Mouse (Mus musculus): ENCODE measurements around the gene Epha6.

Gene Epha6

DNA sequence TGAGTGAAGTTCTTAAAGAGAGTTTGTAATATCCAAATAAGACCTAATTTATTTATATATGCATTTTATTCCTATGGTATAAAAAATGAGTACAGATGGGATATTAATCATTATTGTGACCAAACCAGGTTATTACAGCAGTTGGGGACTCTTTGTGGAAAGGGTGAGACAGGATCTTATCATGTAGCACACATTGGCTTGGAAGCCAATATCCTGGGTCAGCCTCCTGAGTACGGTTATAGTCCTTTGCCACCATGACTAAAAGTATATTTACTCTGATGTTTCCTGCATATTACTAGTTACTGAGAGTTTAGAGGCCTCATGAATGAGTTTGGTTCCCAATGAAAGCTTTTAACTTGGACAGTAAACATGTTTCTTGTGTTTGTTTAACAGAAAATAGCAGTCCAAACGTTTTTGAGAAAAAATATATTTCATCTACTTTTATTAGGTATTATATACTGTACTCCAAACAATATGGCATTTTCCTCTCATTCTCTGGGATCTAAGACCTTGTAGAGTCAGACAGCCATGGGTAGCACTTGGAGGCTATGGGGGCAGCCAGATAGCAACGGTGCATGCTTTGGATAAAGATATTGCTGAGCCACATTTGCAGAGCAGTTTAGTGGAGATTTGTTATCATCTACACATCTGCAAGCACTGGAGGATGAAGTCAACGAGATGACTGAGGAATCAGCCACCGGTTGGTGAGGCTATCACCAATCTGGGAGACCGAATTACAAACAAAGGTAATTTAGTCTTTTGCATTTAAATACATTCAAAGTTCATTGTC is 340.4 kb downstream of the Epha6 start:
- DNase-seq: no peak

DNA sequence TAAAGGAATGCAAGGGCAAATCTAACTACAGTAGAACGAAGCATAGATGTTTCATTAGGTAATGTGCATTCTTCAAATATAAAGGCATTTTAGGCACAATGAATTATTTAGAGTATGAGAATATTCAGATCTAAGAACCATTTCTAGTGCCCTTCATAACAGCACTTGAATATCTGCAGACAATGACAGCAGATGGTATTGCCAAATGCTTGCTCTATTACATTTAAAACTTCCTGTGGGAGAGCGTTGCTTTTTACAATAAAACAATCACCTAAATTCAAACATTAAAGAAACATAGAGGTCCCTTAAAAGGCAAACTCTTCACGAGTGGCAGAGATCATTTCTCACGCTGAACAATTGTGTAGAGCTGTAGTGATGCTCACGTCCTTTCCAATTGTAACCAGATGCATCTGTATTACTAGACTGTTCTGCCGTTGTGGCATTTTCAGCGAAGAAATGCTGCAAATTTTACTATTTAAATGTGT is 347.1 kb downstream of the Epha6 start:
- no peak for DNase-seq

DNA sequence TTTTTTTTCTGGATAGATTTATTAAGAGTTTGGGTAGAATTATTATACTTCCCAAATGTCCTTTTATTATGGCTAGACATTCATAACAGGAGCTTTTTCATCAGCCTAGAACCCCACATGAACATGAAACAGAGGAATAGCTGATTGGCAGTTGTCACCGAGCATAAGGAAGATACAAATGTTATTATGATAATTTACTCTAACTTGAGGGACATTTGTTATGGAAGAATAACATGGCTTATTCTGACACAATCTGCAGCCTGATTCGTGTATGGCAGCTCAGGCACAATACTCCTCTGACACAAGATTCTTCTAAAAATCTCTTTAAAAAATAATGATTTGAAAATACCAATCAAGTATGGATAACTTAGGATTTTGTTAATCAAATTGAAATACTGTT is 347.7 kb downstream of the Epha6 start:
- DNase-seq: no peak

DNA sequence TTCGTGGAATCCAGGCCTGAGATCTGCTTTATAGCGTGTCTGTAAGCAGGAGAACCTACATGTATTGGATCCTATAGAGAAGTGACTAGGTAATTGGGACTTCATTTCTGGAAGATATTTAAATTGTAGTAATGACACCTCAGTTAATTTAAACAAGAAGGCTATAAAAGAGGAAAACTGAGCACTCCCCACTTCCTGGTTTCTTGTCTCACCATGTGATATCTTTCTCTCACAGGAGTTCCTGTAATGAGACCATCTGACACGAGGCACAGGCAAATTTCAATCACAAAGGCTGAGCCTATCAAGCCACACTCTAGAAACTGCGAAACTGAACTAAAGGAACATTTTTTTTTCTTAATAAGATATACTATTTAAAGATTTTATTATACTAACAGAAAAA is 348.3 kb downstream of the Epha6 start:
- DNase-seq: no peak

DNA sequence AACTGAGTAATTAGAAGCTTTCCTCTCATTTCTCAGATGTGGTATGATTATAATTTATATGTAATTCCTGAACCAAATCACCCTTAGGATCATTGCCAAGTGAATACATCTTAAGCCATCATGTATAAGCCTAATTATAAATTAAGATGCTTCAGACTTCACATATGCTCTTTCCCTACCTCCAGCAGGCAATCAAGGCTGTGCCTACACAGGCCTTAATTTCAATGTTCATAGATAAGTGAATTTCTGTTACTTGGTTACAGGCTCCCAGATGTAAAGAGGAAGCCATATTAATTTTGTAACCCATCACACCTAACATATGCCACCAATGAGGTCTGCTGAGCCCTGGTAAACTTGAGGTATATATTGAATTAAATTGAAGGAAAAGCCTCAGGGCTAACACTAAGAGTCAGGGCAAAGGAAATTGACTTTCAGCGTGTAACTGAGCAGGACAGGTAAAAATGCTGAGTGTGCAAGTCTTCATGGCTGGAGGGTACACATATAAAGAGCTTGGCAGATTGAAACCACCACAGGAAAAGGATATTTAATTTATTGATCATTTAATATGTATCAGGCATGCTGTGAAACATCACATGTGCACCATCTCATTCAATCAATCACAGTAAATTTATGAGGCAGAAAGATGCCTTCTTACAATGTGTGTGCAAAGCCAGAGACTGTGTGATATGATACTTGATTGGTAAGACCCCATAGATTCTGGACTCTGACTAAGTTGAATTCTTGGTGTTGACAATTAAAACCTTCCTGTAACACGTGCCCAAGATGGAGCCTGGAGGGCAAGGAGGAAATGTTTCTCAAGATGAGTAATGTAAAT is 365.8 kb downstream of the Epha6 start:
- no peak for DNase-seq

DNA sequence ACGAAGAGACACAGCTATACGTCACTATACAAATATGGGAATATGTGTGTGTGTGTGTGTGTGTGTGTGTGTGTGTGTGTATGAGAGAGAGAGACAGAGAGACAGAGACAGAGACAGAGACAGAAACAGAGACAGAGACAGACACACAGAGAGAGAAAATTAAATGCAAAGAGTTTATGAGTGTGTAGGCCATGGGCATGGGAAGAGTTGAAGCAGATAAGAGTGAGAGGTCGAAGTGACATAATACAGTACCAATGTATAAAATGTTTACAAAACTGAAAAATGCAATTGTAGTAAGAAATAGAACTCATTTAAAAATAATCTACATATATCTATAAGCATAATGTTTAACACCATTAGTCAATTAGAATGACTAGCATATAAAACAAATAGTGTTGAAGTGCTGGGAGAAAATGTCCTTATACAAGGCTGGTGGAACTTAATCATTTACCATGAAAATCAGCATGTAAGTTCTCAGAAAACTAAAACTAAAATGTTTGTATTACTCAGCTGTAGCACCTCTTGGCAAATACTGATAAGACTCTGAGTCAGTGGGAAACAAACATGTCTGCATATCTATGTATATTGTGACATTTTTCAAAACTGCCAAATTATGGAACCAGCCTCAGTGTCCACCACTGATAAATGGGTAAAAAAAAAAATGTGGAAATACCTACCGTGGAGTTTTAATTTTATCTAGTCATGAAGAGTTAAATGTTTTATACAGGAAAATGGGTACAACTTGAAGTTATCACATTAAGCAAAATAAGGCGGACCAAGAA is 371.2 kb downstream of the Epha6 start:
- DNase-seq: no peak

DNA sequence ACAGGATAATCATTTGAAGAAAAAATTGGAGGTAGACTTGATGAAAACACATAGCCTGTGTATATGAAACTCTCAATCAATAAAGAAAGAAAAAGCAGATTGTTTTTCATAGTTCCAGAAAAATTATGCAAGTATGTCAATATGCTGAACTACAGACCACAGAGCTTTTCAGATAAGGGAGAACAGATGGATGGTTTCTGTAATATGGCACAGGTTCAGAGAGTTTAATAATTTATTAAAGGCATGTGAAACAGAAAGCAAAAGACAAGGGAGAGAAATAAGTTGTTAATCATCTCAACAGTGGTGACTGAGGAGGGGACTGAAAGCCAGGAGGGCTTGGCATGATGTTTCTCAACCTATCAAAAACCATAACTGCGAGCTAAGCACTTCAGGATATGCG is 372.3 kb downstream of the Epha6 start:
- DNase-seq: no peak

DNA sequence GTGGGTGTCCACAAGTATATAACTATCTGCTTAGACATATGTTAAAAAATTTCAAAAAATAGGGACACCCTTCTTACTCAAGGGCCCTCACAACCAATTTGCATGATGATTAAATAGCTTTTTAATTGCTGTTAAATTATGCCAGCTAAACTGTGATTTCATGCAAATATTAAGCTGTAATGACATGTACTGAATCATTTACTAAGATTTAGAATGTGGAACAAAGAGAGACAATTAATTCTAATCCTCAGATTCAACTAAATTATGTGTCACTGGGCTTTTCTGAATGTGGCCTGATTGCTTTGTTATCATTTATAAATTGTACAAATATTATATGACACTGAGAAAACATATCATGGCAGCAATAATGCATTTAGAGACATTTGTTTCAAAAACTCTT is 396.2 kb downstream of the Epha6 start:
- no peak for DNase-seq

DNA sequence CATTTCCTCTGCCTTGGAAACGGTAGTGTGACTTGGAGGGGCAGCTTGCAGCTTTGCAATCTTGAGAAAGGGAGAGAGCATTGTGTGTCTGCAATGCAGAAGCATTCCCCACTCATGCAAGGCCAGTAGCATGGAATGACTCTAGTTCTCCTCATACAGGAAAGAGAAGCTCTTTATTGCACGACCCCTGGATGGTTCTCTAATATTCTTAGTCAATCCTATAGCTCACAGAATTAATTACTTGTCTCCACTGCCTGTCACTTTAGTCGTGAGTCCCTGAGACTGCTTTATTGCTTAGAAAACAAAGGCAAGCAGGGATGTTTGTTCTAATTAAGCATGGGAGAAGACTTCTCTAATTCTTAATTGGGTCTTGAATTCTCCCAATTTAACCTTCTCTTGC is 429.8 kb downstream of the Epha6 start:
- no peak for DNase-seq

DNA sequence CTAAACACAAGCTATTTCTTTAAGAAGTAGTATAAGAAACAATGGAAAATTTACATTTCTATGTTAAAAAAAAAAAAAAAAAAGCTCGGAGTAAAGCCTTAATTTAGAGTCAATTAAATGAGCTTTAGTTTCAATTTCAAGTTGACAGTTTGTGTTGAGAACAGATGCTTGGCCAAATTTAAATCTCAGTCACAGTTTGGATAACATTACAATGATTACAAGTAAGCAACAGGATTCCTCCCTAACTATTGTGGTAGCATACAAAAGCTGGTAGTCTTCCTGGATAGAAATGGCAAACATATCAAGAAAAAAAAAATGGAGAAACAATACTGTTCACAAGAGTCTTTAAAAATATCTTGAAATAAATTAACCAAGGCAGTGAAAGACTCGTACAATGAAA is 452.9 kb downstream of the Epha6 start:
- DNase-seq: no peak

DNA sequence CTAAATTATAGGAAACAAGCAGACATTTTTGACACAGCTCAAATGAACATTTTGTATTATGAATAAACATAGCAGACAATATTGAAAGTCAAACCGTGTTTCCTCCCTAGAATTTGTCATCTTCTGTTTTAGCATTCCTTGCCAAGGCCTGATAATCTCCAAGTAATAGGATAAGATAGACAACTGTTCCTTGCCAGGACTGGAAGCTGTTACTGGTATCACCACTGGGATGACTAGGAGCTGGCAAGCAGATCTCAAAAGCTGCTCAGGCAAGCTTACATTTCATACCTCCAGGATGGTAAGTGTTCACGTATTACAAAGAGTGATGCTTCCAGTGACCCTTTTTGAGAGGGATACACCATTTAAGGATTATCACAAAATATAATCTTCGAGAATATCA is 461.0 kb downstream of the Epha6 start:
- no peak for DNase-seq

DNA sequence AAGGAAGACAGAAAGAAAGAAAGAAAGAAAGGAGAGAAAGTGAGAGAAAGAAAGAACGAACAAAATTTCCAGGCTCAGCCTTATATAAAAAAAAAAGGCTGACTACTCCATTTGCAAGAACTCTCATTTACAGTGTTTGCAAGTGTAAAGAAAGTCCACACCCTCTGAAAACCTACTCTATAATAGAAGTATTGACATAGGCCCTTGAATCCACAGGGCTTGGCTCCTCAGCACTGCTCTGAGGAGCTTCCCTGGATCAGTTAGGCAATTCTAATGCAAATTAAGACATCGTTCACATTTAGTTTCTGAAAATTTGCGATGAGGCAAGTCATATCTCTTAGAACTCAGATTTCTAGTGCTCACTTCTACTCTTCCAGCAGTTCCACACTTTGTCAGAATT is 483.9 kb downstream of the Epha6 start:
- no peak for DNase-seq

DNA sequence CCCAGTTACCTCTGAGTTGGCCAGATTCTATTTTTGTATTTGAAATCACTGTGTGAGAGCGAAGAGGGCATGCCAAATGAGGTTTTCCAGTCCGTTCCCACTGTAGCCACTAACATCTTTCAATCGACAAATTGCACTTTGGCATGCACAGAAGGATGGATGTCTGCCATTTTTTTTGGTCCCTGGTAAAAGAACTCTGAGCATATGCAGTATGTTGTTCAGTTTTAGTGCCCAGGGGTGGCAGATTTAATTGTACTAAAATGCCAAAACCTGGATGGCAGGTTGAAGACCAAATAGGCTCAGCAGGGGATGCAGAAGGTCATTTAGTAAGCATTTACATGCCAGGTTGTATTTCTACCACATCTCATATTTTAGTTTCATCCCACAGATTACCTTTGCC is 503.1 kb downstream of the Epha6 start:
- no peak for DNase-seq

DNA sequence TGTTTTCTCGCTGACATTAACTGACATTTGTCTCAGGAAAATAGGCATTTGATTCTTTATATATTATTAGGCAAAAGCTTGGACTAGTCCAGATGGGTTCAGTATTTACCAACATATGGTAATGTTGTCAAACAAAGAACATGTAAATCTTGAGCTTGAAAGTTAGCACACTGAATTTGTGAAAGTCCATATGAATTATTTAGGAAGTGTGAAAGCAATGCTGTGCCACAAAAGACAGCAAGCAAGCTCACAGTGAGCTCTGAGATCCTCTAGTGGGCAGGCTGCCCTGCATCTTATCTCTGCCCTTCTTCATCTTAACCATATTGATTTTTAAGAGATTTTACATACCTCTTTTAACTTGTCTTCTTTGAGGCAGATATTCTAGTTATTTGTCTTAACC is 510.0 kb downstream of the Epha6 start:
- DNase-seq: no peak

DNA sequence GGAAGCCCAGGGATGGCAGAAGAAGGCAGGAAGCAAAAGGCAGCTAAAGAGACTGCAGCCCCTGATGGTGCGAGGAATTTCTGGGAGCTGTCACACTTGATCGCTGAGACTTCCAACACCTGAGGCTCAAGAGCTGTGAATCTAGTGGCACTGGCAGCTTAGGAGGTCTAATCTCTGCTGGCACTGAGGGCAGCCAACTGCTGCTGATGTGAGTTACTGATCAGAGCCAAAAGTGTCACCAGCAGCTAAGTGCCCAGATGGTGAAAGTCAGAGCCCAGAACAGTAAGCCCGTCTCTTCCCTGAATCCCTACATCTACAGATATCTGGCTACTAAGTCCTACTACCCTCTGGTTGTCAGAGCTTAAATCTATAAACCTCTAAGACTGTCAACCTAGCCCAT is 518.4 kb downstream of the Epha6 start:
- DNase-seq: no peak

DNA sequence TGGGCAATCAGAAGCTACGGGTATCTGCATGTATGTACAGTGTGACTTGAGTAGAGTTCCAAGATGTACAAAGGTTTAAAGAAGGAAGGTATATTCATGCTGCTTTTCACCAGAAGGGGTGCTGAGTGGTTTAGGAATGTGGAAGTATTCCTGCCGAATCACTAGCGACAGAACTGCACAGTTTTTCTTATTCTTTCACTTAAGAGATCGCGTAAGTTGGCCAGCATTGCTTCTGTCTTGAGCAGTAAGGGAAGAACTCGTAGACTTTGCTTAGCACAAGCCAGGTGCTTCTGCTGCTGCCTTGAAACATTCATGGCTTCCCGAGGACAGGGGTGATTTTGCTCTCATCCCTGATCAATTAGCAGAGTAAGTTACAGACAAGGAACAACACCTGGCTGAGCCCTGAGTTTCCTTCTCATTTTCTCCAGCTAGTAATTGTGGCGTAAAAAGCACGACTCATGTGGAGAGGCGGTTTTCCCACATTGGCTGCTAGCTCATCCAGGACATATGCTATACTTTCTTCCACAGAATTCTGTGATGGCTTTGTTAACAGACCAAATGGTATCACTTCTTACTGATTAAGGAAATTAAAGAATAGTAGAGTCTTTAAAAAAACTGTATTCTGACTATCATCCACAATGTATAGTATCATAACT is 534.7 kb downstream of the Epha6 start:
- DNase-seq: no peak

DNA sequence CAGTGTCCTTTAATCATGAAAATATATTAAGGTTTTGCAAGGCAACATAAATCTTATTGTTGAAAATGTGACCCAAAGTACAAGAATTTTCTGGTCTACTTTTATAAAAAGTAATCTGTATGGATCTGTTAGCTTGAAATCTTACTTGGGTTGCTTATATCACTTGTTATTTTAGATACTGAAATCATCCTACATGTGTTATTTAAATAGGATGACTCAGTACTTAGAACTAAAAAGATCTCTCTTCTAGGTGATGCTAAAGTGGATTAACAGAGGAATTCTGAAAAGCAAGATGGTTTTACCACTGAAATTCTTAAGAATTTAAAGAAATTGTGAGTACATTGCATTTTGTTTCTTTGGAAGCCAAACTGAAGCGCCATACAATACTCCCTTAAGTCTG is 561.5 kb downstream of the Epha6 start:
- no peak for DNase-seq

DNA sequence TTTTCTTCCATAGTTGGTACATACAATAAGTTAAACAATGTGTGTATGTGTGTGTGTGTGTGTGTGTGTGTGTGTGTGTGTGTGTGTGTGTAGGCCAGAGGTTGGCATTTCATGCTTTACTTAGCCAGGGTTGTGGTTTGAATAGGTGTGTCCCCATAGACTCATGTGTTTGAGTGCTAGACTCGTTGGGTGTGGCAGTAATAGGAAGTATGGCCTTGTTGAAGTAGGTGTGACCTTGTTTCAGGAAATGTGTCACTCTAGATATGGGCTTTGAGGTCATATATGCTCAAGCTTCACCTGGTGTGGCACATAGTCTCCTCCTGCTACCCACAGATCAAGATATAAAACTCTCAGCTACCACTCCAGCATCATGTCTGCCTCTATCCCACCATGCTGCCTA is 577.0 kb downstream of the Epha6 start:
- no peak for DNase-seq

DNA sequence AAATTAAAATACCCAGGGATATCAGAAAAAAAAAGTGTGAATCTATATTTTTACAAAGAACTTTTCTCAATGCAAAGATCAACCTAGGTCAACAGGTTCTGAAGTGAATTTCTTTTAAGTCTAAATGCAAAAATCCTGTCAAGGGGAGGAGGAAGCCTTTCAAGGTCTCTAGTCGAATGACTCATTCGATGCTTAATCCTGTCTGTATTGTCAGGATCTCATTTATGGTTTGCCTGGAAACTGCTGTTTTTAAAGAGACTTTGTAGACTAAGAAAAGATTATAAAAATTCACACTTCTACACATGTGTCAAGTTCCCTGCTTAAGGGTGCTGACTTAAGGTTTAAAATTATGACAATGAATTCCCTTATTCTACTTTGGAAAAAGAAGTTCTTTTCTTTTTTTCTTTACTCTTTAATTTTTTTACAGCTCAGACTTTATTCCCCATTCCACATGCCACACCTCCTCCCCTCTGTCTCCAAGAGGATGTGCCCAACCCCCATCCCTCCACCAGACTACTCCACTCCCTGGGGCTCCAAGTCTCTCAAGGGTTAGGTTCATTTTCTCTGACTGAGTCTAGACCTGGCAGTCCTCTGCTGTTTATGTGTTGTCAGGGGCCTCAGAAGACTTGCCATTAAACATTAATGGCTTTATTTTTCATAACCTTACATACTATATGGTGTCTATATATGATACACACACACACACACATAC is 598.3 kb downstream of the Epha6 start:
- no peak for DNase-seq

DNA sequence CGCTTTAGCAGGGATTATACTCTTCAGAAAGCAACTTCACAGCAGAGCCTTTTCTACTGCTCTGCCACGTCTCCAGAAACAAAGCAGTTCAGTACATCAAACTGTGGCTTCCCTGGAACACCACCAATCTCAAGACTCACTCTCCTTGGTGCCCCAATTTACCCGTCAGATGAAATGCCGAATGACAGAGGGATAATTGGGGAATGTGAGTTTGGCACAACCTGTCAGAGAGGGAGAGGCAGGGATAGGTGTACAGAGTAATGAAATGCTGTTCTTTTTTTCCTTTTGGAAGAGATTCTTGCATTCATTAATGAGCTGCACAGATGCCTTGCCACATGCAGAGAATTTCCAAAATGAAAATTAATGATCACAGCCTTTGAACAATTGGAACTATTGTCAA is 635.5 kb downstream of the Epha6 start:
- no peak for DNase-seq

DNA sequence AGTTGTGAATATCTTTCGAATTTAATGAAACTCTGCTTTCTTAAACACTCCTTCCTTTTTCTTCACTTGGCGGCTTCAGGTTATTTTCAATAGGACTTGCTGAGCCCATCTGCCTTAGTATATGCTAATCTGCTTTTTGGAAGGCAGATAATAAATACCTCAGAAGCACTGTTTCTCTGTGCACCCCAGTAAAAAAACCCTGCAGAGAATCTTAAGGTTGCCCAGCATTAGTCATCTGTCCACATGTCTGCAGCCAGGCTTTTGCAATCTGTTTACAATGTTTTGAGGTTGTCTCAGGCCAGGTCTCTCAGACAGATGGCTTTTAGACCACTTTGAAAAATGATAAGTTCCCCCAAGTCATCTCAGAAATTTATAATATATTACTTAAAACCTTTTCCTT is 649.6 kb downstream of the Epha6 start:
- DNase-seq: no peak

DNA sequence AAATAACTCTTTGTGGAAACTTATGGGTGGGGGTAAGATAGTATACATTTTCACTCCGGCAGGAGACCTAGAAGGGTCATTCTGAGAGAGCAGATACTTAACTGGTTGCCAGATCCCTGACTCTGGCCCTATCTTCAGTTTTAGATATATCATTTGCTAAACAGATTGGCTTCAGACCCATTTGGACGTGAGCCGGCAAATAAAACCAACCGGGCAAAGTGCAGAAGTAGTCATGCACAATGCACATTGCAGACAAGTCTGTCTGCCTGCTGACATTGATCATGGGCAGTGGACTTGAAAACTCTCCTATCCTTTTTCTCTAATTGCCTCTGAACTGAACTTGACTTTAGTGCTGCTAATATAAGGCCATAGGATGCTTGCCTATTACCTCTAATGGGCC is 681.6 kb downstream of the Epha6 start:
- no peak for DNase-seq
